Comparison of ENCODE assay signal across 12 mouse cellular contexts in the genomic region with DNA sequence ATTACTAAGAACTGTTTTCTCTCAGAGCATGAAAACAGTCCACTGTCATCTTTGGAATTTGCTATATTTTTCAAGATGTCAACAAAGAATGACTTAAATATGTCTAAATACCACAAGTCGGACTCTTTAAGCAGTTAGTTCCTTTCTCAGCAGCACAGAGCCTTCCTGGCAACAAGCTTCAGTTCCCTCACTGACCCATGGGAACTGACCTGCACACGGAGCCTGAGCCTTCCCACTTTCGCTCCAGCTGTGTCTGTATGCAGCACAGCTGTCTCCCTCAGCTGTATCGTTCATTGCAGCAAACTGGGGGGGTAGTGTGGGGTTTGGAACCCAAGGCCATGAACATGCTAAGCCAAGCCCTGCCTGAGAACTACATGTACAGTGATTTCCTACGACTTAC.
DNase-seq lines count a peak whose midpoint lies in the region; ATAC-seq and TF ChIP-seq lines count a peak whose summit lies in the region.
"Had no signal": no experiment of that assay in that cellular context is flagged by ENCODE, and none has a peak within 500 bp of the region (broad histone marks: within the 10 kb centered on the region; RNA-seq: fewer than 3 reads in every experiment).

No protein-coding gene starts in this region.

- peaks cover 7% of the 10 kb centered on the region; the same call in 1 of the 2 replicates for H3K4me1 ChIP-seq in stomach, embryonic 14.5 days (ENCODE audit: control insufficient read depth, insufficient read depth, low read length)
- H3K4me1 ChIP-seq in stomach, postnatal 0 days (replicated peaks; ENCODE audit: control insufficient read depth, insufficient read depth): no peaks in the 10 kb centered on the region
- H3K4me1 ChIP-seq in intestine, embryonic 16.5 days (ENCODE audit: control insufficient read depth, insufficient read depth, low read length): no peaks in the 10 kb centered on the region
- H3K4me1 ChIP-seq in stomach, embryonic 16.5 days (ENCODE audit: control insufficient read depth, insufficient read depth, low read length): no peaks in the 10 kb centered on the region

- H3K27ac ChIP-seq in gastrocnemius, adult 2 months: no peak overlapping the region
- no peak overlapping the region for H3K27ac ChIP-seq in stomach, embryonic 14.5 days (ENCODE audit: low read length)
- H3K27ac ChIP-seq in stomach, postnatal 0 days (replicated peaks): no peak overlapping the region
- no peak overlapping the region for H3K27ac ChIP-seq in intestine, embryonic 16.5 days (ENCODE audit: low read length)
- H3K27ac ChIP-seq in stomach, embryonic 16.5 days (ENCODE audit: low read length): no peak overlapping the region
- H3K27ac ChIP-seq: limb, embryonic 13.5 days had no signal

- H3K9ac ChIP-seq in stomach, embryonic 14.5 days (replicated peaks; ENCODE audit: low read depth, low read length): no peak overlapping the region
- H3K9ac ChIP-seq in stomach, postnatal 0 days (ENCODE audit: low read length): no peak overlapping the region
- H3K9ac ChIP-seq in intestine, embryonic 16.5 days (ENCODE audit: low read depth, low read length): no peak overlapping the region
- H3K9ac ChIP-seq in stomach, embryonic 16.5 days (ENCODE audit: low read length): no peak overlapping the region
- H3K9ac ChIP-seq: limb, embryonic 13.5 days had no signal

- peak; percentile 31 for DNase-seq in gastrocnemius, adult 2 months
- DNase-seq in gastrocnemius, postnatal 4 days (ENCODE audit: low spot score in 2 of 2): no peak
- no peak for DNase-seq in stomach, postnatal 0 days (ENCODE audit: low spot score)
- no peak for DNase-seq in layer of hippocampus, postnatal 10 days (ENCODE audit: low spot score in 2 of 2)
- no peak for DNase-seq in ovary, postnatal 36 days (ENCODE audit: low spot score)
- DNase-seq: adrenal gland, adult 2 months; kidney, adult 2 months; thymus, postnatal 4 days had no signal

- no peak for TF ChIP-seq CTCF in gastrocnemius, adult 2 months (IDR thresholded peaks at IDR 0.05)
- no peak for TF ChIP-seq CTCF in stomach, postnatal 0 days (IDR thresholded peaks at IDR 0.05; ENCODE audit: low read depth)

- no peak for TF ChIP-seq EP300 in stomach, postnatal 0 days (optimal IDR thresholded peaks at IDR 0.05)

- no peaks in the 10 kb centered on the region for H3K9me3 ChIP-seq in stomach, embryonic 14.5 days (ENCODE audit: control insufficient read depth, low read depth, low read length)
- H3K9me3 ChIP-seq in stomach, postnatal 0 days (ENCODE audit: control insufficient read depth, low read length): no peaks in the 10 kb centered on the region
- no peaks in the 10 kb centered on the region for H3K9me3 ChIP-seq in intestine, embryonic 16.5 days (ENCODE audit: control insufficient read depth, low read length)
- H3K9me3 ChIP-seq in stomach, embryonic 16.5 days (replicated peaks; ENCODE audit: control insufficient read depth, low read length): no peaks in the 10 kb centered on the region
- H3K9me3 ChIP-seq: limb, embryonic 13.5 days had no signal

- ATAC-seq in stomach, embryonic 14.5 days (ENCODE audit: insufficient number of reproducible peaks, insufficient read depth, low FRiP score, low read depth): peak; percentile 23; the same call in 1 of the 2 replicates
- ATAC-seq in stomach, postnatal 0 days (ENCODE audit: low FRiP score, low TSS enrichment): no peak
- peak; percentile 59 for ATAC-seq in intestine, embryonic 16.5 days
- ATAC-seq in stomach, embryonic 16.5 days (ENCODE audit: insufficient read depth, low FRiP score): 0 out of 2 replicates have a peak, but pooled peaks have one; percentile 69

- no peaks in the 10 kb centered on the region for H3K27me3 ChIP-seq in stomach, embryonic 14.5 days (ENCODE audit: control insufficient read depth, insufficient read depth, low read length)
- no peaks in the 10 kb centered on the region for H3K27me3 ChIP-seq in stomach, postnatal 0 days (ENCODE audit: control insufficient read depth, insufficient read depth, low read length)
- H3K27me3 ChIP-seq in intestine, embryonic 16.5 days (replicated peaks; ENCODE audit: control insufficient read depth, insufficient read depth, low read length): no peaks in the 10 kb centered on the region
- H3K27me3 ChIP-seq in stomach, embryonic 16.5 days (ENCODE audit: control insufficient read depth, insufficient read depth, low read length): no peaks in the 10 kb centered on the region
- H3K27me3 ChIP-seq: limb, embryonic 13.5 days had no signal

- WGBS in stomach, embryonic 14.5 days: 47% methylated on average over 5 of the region's 5 CpGs
- 31% methylated on average over 5 of the region's 5 CpGs for WGBS in stomach, postnatal 0 days
- 51% methylated on average over 5 of the region's 5 CpGs for WGBS in intestine, embryonic 16.5 days
- 43% methylated on average over 5 of the region's 5 CpGs for WGBS in stomach, embryonic 16.5 days

- intact Hi-C loops in gastrocnemius, adult 2 months (cut with DNase I): no loop called here

- H3K4me2 ChIP-seq in stomach, embryonic 14.5 days (replicated peaks; ENCODE audit: low read depth, low read length): no peak overlapping the region
- no peak overlapping the region for H3K4me2 ChIP-seq in stomach, postnatal 0 days (replicated peaks; ENCODE audit: low read depth)
- no peak overlapping the region for H3K4me2 ChIP-seq in intestine, embryonic 16.5 days (ENCODE audit: low read depth, low read length)
- H3K4me2 ChIP-seq in stomach, embryonic 16.5 days (ENCODE audit: low read depth, low read length): no peak overlapping the region
- H3K4me2 ChIP-seq: limb, embryonic 13.5 days had no signal

- no peaks in the 10 kb centered on the region for H3K36me3 ChIP-seq in stomach, embryonic 14.5 days (ENCODE audit: control insufficient read depth, insufficient read depth, low read length)
- no peaks in the 10 kb centered on the region for H3K36me3 ChIP-seq in stomach, postnatal 0 days (ENCODE audit: control insufficient read depth, insufficient read depth, low read length)
- H3K36me3 ChIP-seq in intestine, embryonic 16.5 days (ENCODE audit: control insufficient read depth, insufficient read depth, low read length): no peaks in the 10 kb centered on the region
- H3K36me3 ChIP-seq in stomach, embryonic 16.5 days (ENCODE audit: control insufficient read depth, insufficient read depth, low read length): no peaks in the 10 kb centered on the region
- H3K36me3 ChIP-seq: limb, embryonic 13.5 days had no signal

- H3K4me3 ChIP-seq in gastrocnemius, adult 2 months: no peak overlapping the region
- no peak overlapping the region for H3K4me3 ChIP-seq in stomach, embryonic 14.5 days (ENCODE audit: low read depth, low read length)
- H3K4me3 ChIP-seq in stomach, postnatal 0 days (ENCODE audit: low read depth, low read length): no peak overlapping the region
- no peak overlapping the region for H3K4me3 ChIP-seq in intestine, embryonic 16.5 days (ENCODE audit: low read length)
- no peak overlapping the region for H3K4me3 ChIP-seq in stomach, embryonic 16.5 days (replicated peaks; ENCODE audit: low read length)
- H3K4me3 ChIP-seq: limb, embryonic 13.5 days had no signal
